In the genomic region with DNA sequence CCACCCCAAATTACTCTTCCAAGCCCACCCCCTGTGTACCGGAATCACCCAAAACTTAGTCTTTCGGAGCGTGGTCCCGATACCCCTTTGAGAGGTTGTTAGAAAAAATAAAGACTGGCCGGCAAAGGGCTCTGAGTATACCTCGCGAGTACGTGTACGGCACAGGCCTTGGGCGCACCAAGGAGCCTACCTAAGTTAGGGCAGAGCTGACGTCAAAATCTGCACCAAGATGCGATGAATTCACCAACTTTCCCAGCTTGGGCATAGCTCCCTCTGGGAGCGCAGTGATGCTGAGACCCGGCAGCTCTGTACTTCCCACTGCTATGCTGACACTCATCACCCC, we compare ENCODE assay signal across 10 mouse cellular contexts. TPM values are rescaled to one million over a fixed set of nuclear protein-coding genes. Genes with fewer than 3 reads are reported as not detected.
DNase-seq lines count a peak whose midpoint lies in the region; ATAC-seq and TF ChIP-seq lines count a peak whose summit lies in the region.
"Had no signal": no experiment of that assay in that cellular context is flagged by ENCODE, and none has a peak within 500 bp of the region (broad histone marks: within the 10 kb centered on the region; RNA-seq: fewer than 3 reads in every experiment).

No protein-coding gene starts in this region.

- peaks cover 54% of the 10 kb centered on the region for H3K4me1 ChIP-seq in heart, embryonic 15.5 days (replicated peaks)
- peaks cover 9 to 29% of the 10 kb centered on the region in 2 experiments for H3K4me1 ChIP-seq in ES-E14 (ENCODE audit: control insufficient read depth in 2 of 2, insufficient read depth in 2 of 2, low read length in 2 of 2, poor library complexity in 1 of 2)
- H3K4me1 ChIP-seq in forebrain, postnatal 0 days (ENCODE audit: insufficient read depth) = no peaks in the 10 kb centered on the region
- H3K4me1 ChIP-seq in liver, postnatal 0 days (ENCODE audit: insufficient read depth) = peaks cover 17% of the 10 kb centered on the region

- no peak for TF ChIP-seq CTCF in forebrain, postnatal 0 days (IDR thresholded peaks at IDR 0.05; ENCODE audit: low read depth)
- no peak for TF ChIP-seq CTCF in liver, postnatal 0 days (IDR thresholded peaks at IDR 0.05; ENCODE audit: low read depth)

- no peak for DNase-seq in heart, postnatal 25 days (ENCODE audit: low spot score)
- DNase-seq in ES-E14 (ENCODE audit: low read depth, low spot score) = no peak
- no peak for DNase-seq in forebrain, postnatal 0 days
- DNase-seq in liver, postnatal 0 days = no peak
- no peak for DNase-seq in layer of hippocampus, postnatal 25 days (ENCODE audit: extremely low spot score in 1 of 2, low spot score in 1 of 2)
- DNase-seq in spleen, postnatal 10 days (ENCODE audit: low spot score in 2 of 2) = no peak
- DNase-seq: cerebellum, adult 2 months had no signal

- in situ Hi-C loops in ES-E14 (cut with MboI; ENCODE audit: low sequenced_read_pairs in 2 of 2, unreplicated experiment in 2 of 2) = no loop called here

- H3K36me3 ChIP-seq in heart, embryonic 15.5 days = no peaks in the 10 kb centered on the region
- H3K36me3 ChIP-seq in ES-E14 (ENCODE audit: control insufficient read depth, insufficient read depth, low read length, poor library complexity, severe bottlenecking) = peaks cover 15% of the 10 kb centered on the region
- H3K36me3 ChIP-seq in forebrain, postnatal 0 days (ENCODE audit: insufficient read depth) = no peaks in the 10 kb centered on the region
- H3K36me3 ChIP-seq in liver, postnatal 0 days (replicated peaks; ENCODE audit: insufficient read depth, low read length) = peaks cover 5% of the 10 kb centered on the region; the same call in 1 of the 2 replicates

- no peak for ATAC-seq in heart, embryonic 15.5 days (replicated peaks; ENCODE audit: insufficient number of reproducible peaks, insufficient read depth, low FRiP score, low read depth)
- peak; percentile 38; the same call in 1 of the 2 replicates for ATAC-seq in forebrain, postnatal 0 days
- peak; percentile 5; the same call in 1 of the 2 replicates for ATAC-seq in liver, postnatal 0 days
- no peak for ATAC-seq in megakaryocyte-erythroid progenitor cell, adult 5-6 weeks (replicated peaks; ENCODE audit: low FRiP score, low TSS enrichment, poor library complexity, severe bottlenecking)

- H3K9ac ChIP-seq in heart, embryonic 15.5 days = peak overlapping the region; percentile 82
- peak overlapping the region; percentile 73 for H3K9ac ChIP-seq in ES-E14 (ENCODE audit: insufficient read depth, low read depth, low read length, poor library complexity, severe bottlenecking)
- H3K9ac ChIP-seq in forebrain, postnatal 0 days = no peak overlapping the region
- peak overlapping the region; percentile 54; the same call in 1 of the 2 replicates for H3K9ac ChIP-seq in liver, postnatal 0 days (replicated peaks)

- no peak for TF ChIP-seq EP300 in liver, postnatal 0 days (IDR thresholded peaks at IDR 0.05; ENCODE audit: low read depth)

- H3K27ac ChIP-seq in heart, embryonic 15.5 days = peak overlapping the region; percentile 85
- H3K27ac ChIP-seq in ES-E14 (ENCODE audit: insufficient read depth, low read depth, low read length, poor library complexity, severe bottlenecking) = peak overlapping the region; percentile 97
- no peak overlapping the region for H3K27ac ChIP-seq in forebrain, postnatal 0 days (ENCODE audit: low read depth, low read length)
- H3K27ac ChIP-seq in liver, postnatal 0 days (ENCODE audit: low read depth) = no peak overlapping the region

- H3K9me3 ChIP-seq in heart, embryonic 15.5 days (replicated peaks) = no peaks in the 10 kb centered on the region
- no peaks in the 10 kb centered on the region for H3K9me3 ChIP-seq in ES-E14 (ENCODE audit: control insufficient read depth, insufficient read depth, low read depth, low read length)
- no peaks in the 10 kb centered on the region for H3K9me3 ChIP-seq in forebrain, postnatal 0 days (ENCODE audit: low read length)
- H3K9me3 ChIP-seq in liver, postnatal 0 days (ENCODE audit: low read length) = no peaks in the 10 kb centered on the region

- 3% methylated on average over 14 of the region's 14 CpGs for WGBS in heart, embryonic 15.5 days
- 2% methylated on average over 14 of the region's 14 CpGs for WGBS in forebrain, postnatal 0 days
- 2% methylated on average over 14 of the region's 14 CpGs for WGBS in liver, postnatal 0 days (ENCODE audit: insufficient replicate concordance)

- peak overlapping the region; percentile 79 for H3K4me3 ChIP-seq in heart, embryonic 15.5 days
- H3K4me3 ChIP-seq in ES-E14 (ENCODE audit: insufficient read depth in 1 of 2, low read depth in 1 of 2, low read length in 2 of 2, poor library complexity in 1 of 2, severe bottlenecking in 1 of 2) = peak overlapping the region; percentile 76 to 92
- peak overlapping the region; percentile 28 for H3K4me3 ChIP-seq in forebrain, postnatal 0 days (ENCODE audit: low read depth, low read length)
- peak overlapping the region; percentile 58 for H3K4me3 ChIP-seq in liver, postnatal 0 days (ENCODE audit: low read depth, low read length)

- peak overlapping the region; percentile 92 for H3K4me2 ChIP-seq in heart, embryonic 15.5 days
- H3K4me2 ChIP-seq in forebrain, postnatal 0 days (ENCODE audit: low read depth) = peak overlapping the region; percentile 55
- H3K4me2 ChIP-seq in liver, postnatal 0 days (ENCODE audit: low read depth, low read length) = peak overlapping the region; percentile 82

- intact Hi-C loops in heart, postnatal 25 days (cut with DNase I) = no loop called here

- H3K27me3 ChIP-seq in heart, embryonic 15.5 days = peaks cover 53% of the 10 kb centered on the region
- H3K27me3 ChIP-seq in forebrain, postnatal 0 days (ENCODE audit: insufficient read depth, low read length) = peaks cover 51% of the 10 kb centered on the region
- peaks cover 46% of the 10 kb centered on the region for H3K27me3 ChIP-seq in liver, postnatal 0 days (ENCODE audit: insufficient read depth, low read length)

TF ChIP-seq in ES-E14, 5 proteins besides CTCF, POLR2A, EP300 and RAD21:
- TF ChIP-seq ZC3H11A (IDR thresholded peaks at IDR 0.05; ENCODE audit: borderline replicate concordance, low read depth, low read length) (no peak), MAFK (IDR thresholded peaks at IDR 0.05; ENCODE audit: insufficient read depth, low read depth, low read length) (no peak), ZNF384 (IDR thresholded peaks at IDR 0.05; ENCODE audit: low read depth, low read length) (no peak), CHD2 (IDR thresholded peaks at IDR 0.05; ENCODE audit: low read depth, low read length) (no peak), HCFC1 (IDR thresholded peaks at IDR 0.05; ENCODE audit: borderline replicate concordance, insufficient read depth, low read length) (no peak)

RNA-seq across cellular contexts. Expression of gene Tcea3, which starts 0.2 kb away (rescaled TPM):
- polyA plus RNA-seq in heart, embryonic 15.5 days (2015; fragmentation: Nextera tagmentation; extraction: Ambion mirVana) = 47.7 and 61.6 TPM in 2 replicates
- total RNA-seq in heart, postnatal 25 days (2021) = 100 to 1,000 TPM; 101 to 111 TPM
- 75.1 and 104 TPM in 2 replicates for total RNA-seq in ES-E14 (2012; rRNA removed)
- 0.31 and 0.48 TPM in 2 replicates for total RNA-seq in forebrain, postnatal 0 days (2014; rRNA removed)
- 1.6 and 1.9 TPM in 2 replicates for polyA plus RNA-seq in forebrain, postnatal 0 days (2015; fragmentation: Nextera tagmentation; extraction: Ambion mirVana)
- polyA plus RNA-seq in liver, postnatal 0 days (2015; fragmentation: Nextera tagmentation; extraction: Ambion mirVana) = 37.6 and 41.7 TPM in 2 replicates
- total RNA-seq in megakaryocyte-erythroid progenitor cell, adult 5-6 weeks (2014; fragmentation: Nextera tagmentation) = not detected in 2 replicates
- not detected in 2 replicates for total RNA-seq in megakaryocyte-erythroid progenitor cell, adult 5-6 weeks (2017)
- total RNA-seq in layer of hippocampus, postnatal 25 days (2021) = under 1 TPM in 1 of 2 experiments, not detected in 1; 0.52 TPM
- total RNA-seq: MEL had no signal

RNA-seq across cellular contexts. Expression of gene Zfp46, which starts 37.1 kb away (rescaled TPM):
- polyA plus RNA-seq in heart, embryonic 15.5 days (2015; fragmentation: Nextera tagmentation; extraction: Ambion mirVana) = 18.3 and 21.5 TPM in 2 replicates
- 10 to 100 TPM; 39.3 to 54.1 TPM for total RNA-seq in heart, postnatal 25 days (2021)
- 5.8 and 6.1 TPM in 2 replicates for total RNA-seq in ES-E14 (2012; rRNA removed)
- 72.6 and 73.1 TPM in 2 replicates for total RNA-seq in forebrain, postnatal 0 days (2014; rRNA removed)
- 23.6 and 31.0 TPM in 2 replicates for polyA plus RNA-seq in forebrain, postnatal 0 days (2015; fragmentation: Nextera tagmentation; extraction: Ambion mirVana)
- 1.6 and 1.9 TPM in 2 replicates for polyA plus RNA-seq in liver, postnatal 0 days (2015; fragmentation: Nextera tagmentation; extraction: Ambion mirVana)
- total RNA-seq in megakaryocyte-erythroid progenitor cell, adult 5-6 weeks (2014; fragmentation: Nextera tagmentation) = 7.3 and 9.4 TPM in 2 replicates
- 8.0 and 9.0 TPM in 2 replicates for total RNA-seq in megakaryocyte-erythroid progenitor cell, adult 5-6 weeks (2017)
- 10 to 100 TPM; 48.8 to 62.9 TPM for total RNA-seq in layer of hippocampus, postnatal 25 days (2021)

RNA-seq across cellular contexts. Expression of gene Asap3, which starts 41.2 kb away (rescaled TPM):
- 2.6 and 4.8 TPM in 2 replicates for polyA plus RNA-seq in heart, embryonic 15.5 days (2015; fragmentation: Nextera tagmentation; extraction: Ambion mirVana)
- 10 to 100 TPM in 1 of 2 experiments, 1 to 10 TPM in 1; 8.7 to 11.8 TPM for total RNA-seq in heart, postnatal 25 days (2021)
- total RNA-seq in ES-E14 (2012; rRNA removed) = 4.7 and 8.1 TPM in 2 replicates
- total RNA-seq in forebrain, postnatal 0 days (2014; rRNA removed) = 3.5 and 3.8 TPM in 2 replicates
- 2.0 and 2.5 TPM in 2 replicates for polyA plus RNA-seq in forebrain, postnatal 0 days (2015; fragmentation: Nextera tagmentation; extraction: Ambion mirVana)
- polyA plus RNA-seq in liver, postnatal 0 days (2015; fragmentation: Nextera tagmentation; extraction: Ambion mirVana) = 4.5 and 4.8 TPM in 2 replicates
- not detected in 2 replicates for total RNA-seq in megakaryocyte-erythroid progenitor cell, adult 5-6 weeks (2014; fragmentation: Nextera tagmentation)
- total RNA-seq in megakaryocyte-erythroid progenitor cell, adult 5-6 weeks (2017) = not detected in 2 replicates
- total RNA-seq in layer of hippocampus, postnatal 25 days (2021) = 1 to 10 TPM; 2.7 to 4.3 TPM

Comparison
In these comparisons a context has a peak if more than half of its experiments do, and no peak if none do; other contexts are left out.
1. ATAC-seq: peak in forebrain, postnatal 0 days (single experiment) and liver, postnatal 0 days (single experiment); none in heart, embryonic 15.5 days (single experiment) and megakaryocyte-erythroid progenitor cell, adult 5-6 weeks (single experiment).
2. H3K27ac ChIP-seq: peak in heart, embryonic 15.5 days (single experiment) and ES-E14 (single experiment); none in forebrain, postnatal 0 days (single experiment) and liver, postnatal 0 days (single experiment).
3. H3K4me3 ChIP-seq: peak in every context shown above with its lines; median percentile 84 in ES-E14; 79 in heart, embryonic 15.5 days; 58 in liver, postnatal 0 days; 28 in forebrain, postnatal 0 days.
4. RNA of gene Tcea3, which starts 0.2 kb away (total RNA-seq): 101 to 111 TPM in heart, postnatal 25 days and 75.1 to 104 TPM in ES-E14; 0.52 TPM in layer of hippocampus, postnatal 25 days, 0.31 to 0.48 TPM in forebrain, postnatal 0 days and not detected in megakaryocyte-erythroid progenitor cell, adult 5-6 weeks; every median in the first group is over 10 times any median in the second.
5. Peak in every context shown above with its lines, with median percentiles within 50 percentile points of each other: H3K4me2 ChIP-seq.